Mouse (Mus musculus): ENCODE measurements around the gene Nfkb2. TPM values are rescaled to one million over a fixed set of nuclear protein-coding genes. Genes with fewer than 3 reads are reported as not detected.

The Nfkb2 gene
- 1.7 and 1.9 TPM in 2 replicates for polyA plus RNA-seq (2021; fragmentation: Nextera tagmentation)
- long read RNA-seq, experiment 1, partial matches to known transcripts: 2 of 10 reads
- long read RNA-seq, experiment 1, other reads (novel, unspliced or antisense): 5 of 10 reads
- long read RNA-seq, experiment 2, partial matches to known transcripts: 4 of 34 reads
- long read RNA-seq, experiment 2, other reads (novel, unspliced or antisense): 30 of 34 reads

GRCm38 (mm10) chr19:46304216-46304841 is at the start of gene Nfkb2:
TSS of gene Nfkb2 (plus strand) at chr19:46304320.

GRCm38 (mm10) chr19:46326756-46327305 is 22.7 kb downstream of the Nfkb2 start, which contains the start of gene Psd:
TSS of gene Psd (minus strand) at chr19:46327156.

DNA sequence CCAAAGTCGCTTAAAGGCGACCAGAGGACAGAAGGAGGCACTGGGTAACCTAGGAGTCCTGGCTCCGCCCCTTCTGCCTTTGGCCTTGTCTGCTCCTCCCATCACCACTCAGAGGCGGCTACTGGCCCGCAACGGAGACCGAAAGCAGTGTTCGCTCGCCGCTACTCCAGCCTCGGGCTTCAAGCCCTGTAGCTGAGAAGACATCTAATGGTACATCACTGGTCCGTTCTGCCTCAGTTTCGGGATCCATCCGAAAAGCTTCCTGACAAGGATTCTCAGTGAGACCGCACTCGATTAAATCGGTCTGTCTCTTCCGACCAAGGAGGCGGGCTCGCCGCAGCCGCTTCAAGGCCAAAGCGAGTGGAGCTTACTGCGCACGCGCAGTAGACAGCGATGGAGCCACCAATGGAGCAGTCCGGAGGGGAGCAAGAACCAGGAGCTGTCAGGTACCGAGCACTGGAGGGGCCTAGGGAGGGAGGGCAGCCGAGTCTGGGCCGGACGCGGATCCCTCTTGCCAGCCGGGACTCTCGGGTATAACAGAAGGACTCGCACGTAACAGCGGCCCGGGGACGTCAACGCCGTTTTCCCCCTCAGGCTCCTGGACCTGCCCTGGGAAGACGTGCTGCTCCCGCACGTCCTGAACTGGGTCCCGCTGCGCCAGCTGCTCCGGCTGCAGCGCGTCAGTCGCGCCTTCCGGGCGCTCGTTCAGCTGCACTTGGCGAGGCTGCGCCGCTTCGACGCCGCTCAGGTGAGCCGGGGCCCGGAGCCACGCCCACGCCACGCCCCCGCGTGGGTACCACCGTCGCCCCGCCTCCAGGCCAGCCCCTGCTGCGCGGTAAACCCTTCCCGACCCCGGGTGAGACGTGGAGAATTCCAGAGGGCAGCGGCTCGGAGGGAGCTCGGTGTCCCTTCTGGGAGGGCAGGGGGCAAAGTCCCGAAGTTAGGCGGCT is 24.2 kb downstream of the Nfkb2 start, which contains the start of gene Fbxl15:
Gene Fbxl15 (plus strand): TSS at position 104 of the 950 bp plus-strand sequence.

GRCm38 (mm10) chr19:46338331-46338936 is 34.3 kb downstream of the Nfkb2 start, which contains the start of gene Cuedc2:
TSS of gene Cuedc2 (minus strand) at chr19:46338702.

GRCm38 (mm10) chr19:46350168-46350932 is 46.2 kb downstream of the Nfkb2 start, which contains the start of gene 2310034G01Rik:
TSS of gene 2310034G01Rik (minus strand) at chr19:46350302.

Other genes starting within 250 kb of the Nfkb2 start
- gene Nolc1, start 228.5 kb upstream of the Nfkb2 start, polyA plus RNA-seq (2021; fragmentation: Nextera tagmentation): 37.8 and 48.7 TPM in 2 replicates
- not detected in 2 replicates for gene Elovl3, start 172.4 kb upstream of the Nfkb2 start, polyA plus RNA-seq (2021; fragmentation: Nextera tagmentation)
- 0.08 and 0.34 TPM in 2 replicates for gene Pitx3, start 156.0 kb upstream of the Nfkb2 start, polyA plus RNA-seq (2021; fragmentation: Nextera tagmentation)
- gene Gbf1, start 151.8 kb upstream of the Nfkb2 start, polyA plus RNA-seq (2021; fragmentation: Nextera tagmentation): 25.6 and 31.8 TPM in 2 replicates
- gene Psd, start 22.8 kb downstream of the Nfkb2 start, polyA plus RNA-seq (2021; fragmentation: Nextera tagmentation): 116 and 130 TPM in 2 replicates
- 56.1 and 72.4 TPM in 2 replicates for gene Fbxl15, start 23.9 kb downstream of the Nfkb2 start, polyA plus RNA-seq (2021; fragmentation: Nextera tagmentation)
- 363 and 389 TPM in 2 replicates for gene Cuedc2, start 34.4 kb downstream of the Nfkb2 start, polyA plus RNA-seq (2021; fragmentation: Nextera tagmentation)
- gene Mfsd13a, start 36.8 kb downstream of the Nfkb2 start, polyA plus RNA-seq (2021; fragmentation: Nextera tagmentation): 20.1 and 30.8 TPM in 2 replicates
- 1.3 and 1.8 TPM in 2 replicates for gene 2310034G01Rik, start 46.0 kb downstream of the Nfkb2 start, polyA plus RNA-seq (2021; fragmentation: Nextera tagmentation)
- 72.4 and 105 TPM in 2 replicates for gene Actr1a, start 91.4 kb downstream of the Nfkb2 start, polyA plus RNA-seq (2021; fragmentation: Nextera tagmentation)
- 6.0 and 8.2 TPM in 2 replicates for gene Sufu, start 92.6 kb downstream of the Nfkb2 start, polyA plus RNA-seq (2021; fragmentation: Nextera tagmentation)
- 10.4 and 50.6 TPM in 2 replicates for gene Trim8, start 197.4 kb downstream of the Nfkb2 start, polyA plus RNA-seq (2021; fragmentation: Nextera tagmentation)

All from left cerebral cortex, adult 6 months (tissue).